Mouse (Mus musculus) limb, embryonic 14.5 days (tissue): Measurements from ENCODE around the gene Odr4. TPM values are rescaled to one million over a fixed set of nuclear protein-coding genes. Genes with fewer than 3 reads are reported as not detected.

Source experiments
- ATAC-seq: fragments of 200-750 bp; cut with Nextera tagmentation; 2 replicates; pipeline ENCODE4 v1.8.0; 2017; ENCODE audit warnings: low read depth, moderate number of reproducible peaks, moderate TSS enrichment; ENCODE audit not compliant: low FRiP score
- DNase-seq: peaks from one replicate; pipeline ENCODE4 v3.0.0-alpha.2; 2015; ENCODE audit warnings: low spot score
- H3K27ac ChIP-seq: fragments of 300-500 bp; sonication (generic); replicated peaks from 2 replicates; pipeline ENCODE4 v1.5.1; 2014; ENCODE audit warnings: low read depth, mild to moderate bottlenecking, low read length, moderate library complexity, mixed read lengths
- H3K27me3 ChIP-seq: fragments of 300-500 bp; sonication (generic); 2 replicates; pipeline ENCODE4 v1.6.1; 2014; ENCODE audit warnings: low read length, mixed read lengths; ENCODE audit not compliant: control insufficient read depth, insufficient read depth
- H3K36me3 ChIP-seq: fragments of 300-500 bp; sonication (generic); 2 replicates; pipeline ENCODE4 v1.6.1; 2014; ENCODE audit warnings: mild to moderate bottlenecking, low read length, moderate library complexity, mixed read lengths; ENCODE audit not compliant: control insufficient read depth, insufficient read depth
- H3K4me1 ChIP-seq: fragments of 300-500 bp; sonication (generic); 2 replicates; pipeline ENCODE4 v1.6.1; 2014; ENCODE audit warnings: antibody characterized with exemption, low read length, mixed read lengths; ENCODE audit not compliant: control insufficient read depth, insufficient read depth
- H3K4me2 ChIP-seq: fragments of 300-500 bp; sonication (generic); replicated peaks from 2 replicates; pipeline ENCODE4 v1.6.1; 2014; ENCODE audit warnings: low read depth, mild to moderate bottlenecking, low read length, moderate library complexity; ENCODE audit not compliant: severe bottlenecking
- H3K4me3 ChIP-seq: fragments of 300-500 bp; sonication (generic); replicated peaks from 2 replicates; pipeline ENCODE4 v1.5.1; 2014; ENCODE audit warnings: low read length
- H3K9ac ChIP-seq: fragments of 300-500 bp; sonication (generic); 2 replicates; pipeline ENCODE4 v1.6.1; 2014; ENCODE audit warnings: mild to moderate bottlenecking, low read depth, low read length, moderate library complexity; ENCODE audit not compliant: severe bottlenecking
- H3K9me3 ChIP-seq: fragments of 300-500 bp; sonication (generic); 2 replicates; pipeline ENCODE4 v1.6.1; 2016; ENCODE audit warnings: low read length; ENCODE audit not compliant: control insufficient read depth
- POLR2A ChIP-seq: fragments of 200-500 bp; IDR thresholded peaks from 2 replicates; pipeline ENCODE4 v1.8.0; 2012; ENCODE audit warnings: inconsistent platforms, mild to moderate bottlenecking, moderate library complexity, borderline replicate concordance; ENCODE audit not compliant: insufficient read depth, insufficient read length; ENCODE audit errors: extremely low read depth
- WGBS: fragments of 180-500 bp; shearing (Covaris S2); extraction: QIAGEN DNeasy Blood & Tissue Kit; methylation state at CpG from one replicate; pipeline ENCODE4 v1.1.7; 2014; 5-methylcytosine and 5-hydroxymethylcytosine counted together
- polyA plus RNA-seq, 2 experiments: library from polyadenylated mRNA; depleted of rRNA in 1 of 2; stranded (reverse) in 1 of 2; unstranded in 1 of 2; fragments of >200 nt; fragmentation: Nextera tagmentation in 1 of 2; extraction: Ambion mirVana in 1 of 2; gene quantifications; 2 replicates each; pipeline versions ENCODE4 v1.2.1 to v1.2.3; 2012 to 2014

The Odr4 gene
- polyA plus RNA-seq, 2 experiments = 29.4 to 42.9 TPM

DNA sequence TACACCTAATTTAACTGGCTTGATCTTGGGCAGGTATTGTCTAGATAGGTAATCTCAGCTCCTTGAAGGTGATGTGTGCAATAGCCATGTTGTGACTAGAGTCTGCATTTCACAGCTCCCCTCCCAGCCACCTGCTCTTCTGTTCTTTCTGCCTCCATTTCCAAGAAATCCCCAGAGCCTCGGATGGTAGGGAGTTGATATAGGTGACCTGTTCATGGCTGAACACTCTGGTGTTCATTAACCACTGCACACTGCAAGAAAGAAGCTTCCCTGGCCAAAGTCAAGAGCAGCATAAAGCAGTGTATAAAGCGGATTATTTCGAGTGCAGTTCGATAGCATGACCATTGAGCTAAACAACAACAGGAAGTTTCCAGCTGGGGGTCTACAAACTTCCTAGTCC is 25.5 kb upstream of the Odr4 start:
- H3K36me3 ChIP-seq = peaks cover 79% of the 10 kb centered on the region
- ATAC-seq = no peak
- 94% methylated on average over 4 of the region's 4 CpGs for WGBS

DNA sequence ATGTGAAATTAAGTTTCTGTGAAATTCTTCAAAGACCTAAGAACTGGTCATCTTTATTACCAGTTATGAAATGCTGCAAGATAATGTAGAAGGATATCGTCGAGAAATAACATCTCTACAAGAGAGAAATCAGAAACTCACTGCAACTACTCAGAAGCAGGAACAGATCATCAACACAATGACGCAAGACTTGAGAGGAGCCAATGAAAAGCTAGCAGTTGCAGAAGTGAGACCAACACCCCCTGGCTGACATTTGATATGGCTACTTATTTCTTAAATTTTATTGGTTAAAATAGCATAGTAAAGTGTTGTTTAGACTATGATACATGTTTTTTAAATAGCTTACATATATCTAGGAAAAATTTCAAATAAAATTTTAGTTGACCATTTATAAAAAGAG is 23.1 kb upstream of the Odr4 start:
- 93% methylated on average over 3 of the region's 3 CpGs for WGBS
- Histone ChIP-seq H3K9me3 (no peaks in the 10 kb centered on the region), H3K27ac (no peak overlapping the region), H3K4me1 (no peaks in the 10 kb centered on the region), H3K9ac (no peak overlapping the region), H3K4me2 (no peak overlapping the region), H3K27me3 (no peaks in the 10 kb centered on the region), H3K36me3 (peaks cover 79% of the 10 kb centered on the region), H3K4me3 (no peak overlapping the region)
- TF ChIP-seq POLR2A = no peak
- ATAC-seq = no peak
- no peak for DNase-seq

More for the DNA sequence above, 25.5 kb upstream of the Odr4 start:
- H3K9ac ChIP-seq = no peak overlapping the region
- no peaks in the 10 kb centered on the region for H3K9me3 ChIP-seq
- no peaks in the 10 kb centered on the region for H3K4me1 ChIP-seq
- no peak overlapping the region for H3K27ac ChIP-seq
- no peak overlapping the region for H3K4me3 ChIP-seq
- no peak overlapping the region for H3K4me2 ChIP-seq
- no peaks in the 10 kb centered on the region for H3K27me3 ChIP-seq
- no peak for DNase-seq
- TF ChIP-seq POLR2A = no peak

DNA sequence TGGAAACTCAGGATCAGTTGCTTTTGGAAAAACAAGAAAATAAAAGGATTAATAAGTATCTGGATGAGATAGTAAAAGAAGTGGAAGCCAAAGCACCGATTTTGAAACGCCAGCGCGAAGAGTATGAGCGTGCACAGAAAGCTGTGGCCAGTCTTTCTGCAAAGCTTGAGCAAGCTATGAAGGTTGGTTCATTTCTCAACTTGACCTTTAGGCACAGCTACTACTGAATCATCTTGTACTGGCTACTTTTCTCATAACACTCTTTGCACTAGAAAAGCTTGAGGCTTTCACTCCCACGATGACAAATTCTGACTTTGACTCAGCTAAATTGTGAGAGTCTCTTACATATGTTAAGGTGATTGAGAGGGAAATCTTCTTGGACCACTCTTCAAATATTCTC is 17.1 kb upstream of the Odr4 start:
- H3K27me3 ChIP-seq = no peaks in the 10 kb centered on the region
- no peak overlapping the region for H3K27ac ChIP-seq
- 90% methylated on average over 6 of the region's 6 CpGs for WGBS
- TF ChIP-seq POLR2A = no peak
- no peaks in the 10 kb centered on the region for H3K9me3 ChIP-seq
- peaks cover 87% of the 10 kb centered on the region for H3K36me3 ChIP-seq
- no peak for DNase-seq
- H3K4me3 ChIP-seq = no peak overlapping the region
- no peak for ATAC-seq
- H3K4me1 ChIP-seq = no peaks in the 10 kb centered on the region
- no peak overlapping the region for H3K4me2 ChIP-seq
- H3K9ac ChIP-seq = no peak overlapping the region

DNA sequence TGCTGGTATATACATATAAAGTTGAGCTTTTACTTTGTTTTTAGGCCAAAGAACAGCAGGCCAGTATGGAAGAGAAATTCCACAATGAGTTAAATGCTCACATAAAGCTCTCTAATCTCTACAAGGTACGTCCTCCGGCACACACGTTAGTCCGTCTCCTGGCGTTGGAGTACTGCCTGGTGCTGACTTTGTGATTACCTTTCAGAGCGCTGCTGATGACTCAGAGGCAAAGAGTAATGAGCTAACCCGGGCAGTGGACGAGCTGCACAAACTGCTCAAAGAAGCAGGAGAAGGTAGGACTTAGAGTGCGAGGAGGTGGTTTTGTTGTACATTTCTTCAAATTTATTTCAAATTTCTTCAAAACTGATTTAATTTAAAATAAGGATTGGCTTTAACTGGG is 14.4 kb upstream of the Odr4 start:
- no peaks in the 10 kb centered on the region for H3K27me3 ChIP-seq
- no peaks in the 10 kb centered on the region for H3K9me3 ChIP-seq
- H3K4me1 ChIP-seq = no peaks in the 10 kb centered on the region
- no peak overlapping the region for H3K9ac ChIP-seq
- H3K4me3 ChIP-seq = no peak overlapping the region
- 90% methylated on average over 9 of the region's 9 CpGs for WGBS
- no peak for ATAC-seq
- peaks cover 79% of the 10 kb centered on the region for H3K36me3 ChIP-seq
- no peak overlapping the region for H3K27ac ChIP-seq
- no peak overlapping the region for H3K4me2 ChIP-seq
- TF ChIP-seq POLR2A = no peak
- DNase-seq = no peak

DNA sequence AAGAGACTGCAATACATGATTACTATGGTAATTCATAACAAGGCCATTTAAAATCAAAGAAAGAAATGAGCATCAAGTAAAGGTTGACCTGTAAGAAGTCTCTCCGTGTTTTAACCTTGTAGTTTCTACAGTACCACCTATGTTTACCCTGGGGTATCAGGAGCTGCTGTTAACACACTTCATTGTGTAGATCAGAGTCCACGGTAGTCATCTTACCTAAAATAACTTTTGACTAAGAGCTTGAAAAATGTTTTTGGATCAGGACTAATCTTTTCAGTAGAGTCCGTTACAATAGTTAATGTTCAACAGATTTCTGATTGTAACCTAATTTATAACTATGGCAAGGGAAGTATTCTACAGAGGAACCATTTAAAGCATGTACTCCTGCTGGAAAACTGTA is 11.7 kb upstream of the Odr4 start:
- no peak for TF ChIP-seq POLR2A
- Histone ChIP-seq H3K4me3 (no peak overlapping the region), H3K27me3 (no peaks in the 10 kb centered on the region), H3K9ac (no peak overlapping the region), H3K4me1 (no peaks in the 10 kb centered on the region), H3K4me2 (no peak overlapping the region), H3K27ac (no peak overlapping the region), H3K9me3 (no peaks in the 10 kb centered on the region), H3K36me3 (peaks cover 60% of the 10 kb centered on the region)
- ATAC-seq (no peak), DNase-seq (no peak)
- 90% methylated on average over 3 of the region's 3 CpGs for WGBS

DNA sequence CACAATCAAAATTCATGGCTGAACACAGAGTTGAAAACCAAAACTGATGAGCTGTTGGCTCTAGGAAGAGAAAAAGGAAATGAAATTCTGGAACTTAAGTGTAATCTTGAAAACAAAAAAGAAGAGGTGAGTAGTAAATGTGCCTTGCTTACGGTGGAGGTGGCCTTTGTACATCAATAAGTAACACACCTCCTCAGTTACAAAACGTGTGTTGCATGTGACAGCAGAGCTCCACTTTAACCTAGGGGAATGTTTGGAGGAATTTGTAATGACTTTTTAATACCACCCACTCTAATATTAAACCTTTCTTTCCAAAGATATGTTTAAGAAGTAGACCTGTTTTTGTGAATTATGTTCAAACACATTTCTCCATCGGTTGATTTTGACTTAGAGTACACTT is 11.0 kb upstream of the Odr4 start:
- Histone ChIP-seq H3K4me1 (no peaks in the 10 kb centered on the region), H3K27ac (no peak overlapping the region), H3K9me3 (no peaks in the 10 kb centered on the region), H3K36me3 (peaks cover 60% of the 10 kb centered on the region), H3K27me3 (no peaks in the 10 kb centered on the region), H3K4me3 (no peak overlapping the region), H3K9ac (no peak overlapping the region), H3K4me2 (no peak overlapping the region)
- WGBS = 90% methylated on average over 3 of the region's 3 CpGs
- TF ChIP-seq POLR2A = no peak
- no peak for DNase-seq
- no peak for ATAC-seq
